ENCODE assay signal across 2 mouse cellular contexts in the genomic region with DNA sequence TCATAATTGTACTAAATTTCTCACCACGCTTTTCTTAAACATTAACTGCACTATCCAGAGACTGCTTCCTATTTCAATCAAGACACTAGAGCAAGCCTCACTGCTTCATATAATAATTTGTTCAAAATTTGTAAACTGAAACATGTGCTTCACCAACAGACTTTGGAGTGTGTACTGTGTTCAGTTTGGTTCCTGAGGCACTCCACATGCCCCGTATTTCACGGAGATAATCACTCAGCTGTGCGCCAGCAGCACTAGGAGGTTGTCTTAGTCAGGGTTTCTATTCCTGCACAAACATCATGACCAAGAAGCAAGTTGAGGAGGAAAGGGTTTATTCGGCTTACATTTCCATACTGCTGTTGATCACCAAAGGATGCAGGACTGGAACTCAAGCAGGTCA. TPM values are rescaled to one million over a fixed set of nuclear protein-coding genes. Genes with fewer than 3 reads are reported as not detected.
"Had no signal": no experiment of that assay in that cellular context is flagged by ENCODE, and none has a peak within 500 bp of the region (broad histone marks: within the 10 kb centered on the region; RNA-seq: fewer than 3 reads in every experiment).

No protein-coding gene starts in this region.

RNA-seq across cellular contexts. Expression of gene Asb5, which starts 17.2 kb away (rescaled TPM):
- total RNA-seq: megakaryocyte-erythroid progenitor cell, adult 5-6 weeks had no signal
- polyA plus RNA-seq: macrophage had no signal
